Mouse (Mus musculus) midbrain, embryonic 11.5 days (tissue): Measurements from ENCODE around the gene Neu1. TPM values are rescaled to one million over a fixed set of nuclear protein-coding genes. Genes with fewer than 3 reads are reported as not detected.

Experiments used
- ATAC-seq: fragments of 200-750 bp; cut with Nextera tagmentation; 2 replicates; pipeline ENCODE4 v1.8.0; 2017; ENCODE audit warnings: moderate TSS enrichment, moderate library complexity; ENCODE audit not compliant: low FRiP score
- DNase-seq: peaks from one replicate; pipeline ENCODE4 v3.0.0; 2015; ENCODE audit warnings: low spot score; ENCODE audit errors: missing footprints
- H3K27ac ChIP-seq: fragments of 300-500 bp; sonication (generic); 2 replicates; pipeline ENCODE4 v1.5.1; 2014; ENCODE audit warnings: low read depth, low read length
- H3K27me3 ChIP-seq: fragments of 300-500 bp; sonication (generic); 2 replicates; pipeline ENCODE4 v1.6.1; 2014; ENCODE audit warnings: mild to moderate bottlenecking, low read length, moderate library complexity, mixed read lengths; ENCODE audit not compliant: control insufficient read depth, insufficient read depth
- H3K36me3 ChIP-seq: fragments of 300-500 bp; sonication (generic); 2 replicates; pipeline ENCODE4 v1.6.1; 2014; ENCODE audit warnings: mild to moderate bottlenecking, low read length, moderate library complexity, mixed read lengths; ENCODE audit not compliant: control insufficient read depth, insufficient read depth
- H3K4me1 ChIP-seq: fragments of 300-500 bp; sonication (generic); 2 replicates; pipeline ENCODE4 v1.6.1; 2014; ENCODE audit warnings: low read length; ENCODE audit not compliant: control insufficient read depth, insufficient read depth
- H3K4me2 ChIP-seq: fragments of 300-500 bp; sonication (generic); 2 replicates; pipeline ENCODE4 v1.6.1; 2014; ENCODE audit warnings: mild to moderate bottlenecking, moderate library complexity
- H3K4me3 ChIP-seq: fragments of 300-500 bp; sonication (generic); 2 replicates; pipeline ENCODE4 v1.5.1; 2014; ENCODE audit warnings: low read depth, low read length
- H3K9ac ChIP-seq: fragments of 300-500 bp; sonication (generic); 2 replicates; pipeline ENCODE4 v1.6.1; 2014; ENCODE audit warnings: low read length
- H3K9me3 ChIP-seq: fragments of 300-500 bp; sonication (generic); 2 replicates; pipeline ENCODE4 v1.6.1; 2016; ENCODE audit warnings: low read length; ENCODE audit not compliant: control insufficient read depth
- WGBS: fragments of 180-500 bp; shearing (Covaris S2); extraction: QIAGEN DNeasy Blood & Tissue Kit; methylation state at CpG from one replicate; pipeline ENCODE4 v1.1.7; 2014; 5-methylcytosine and 5-hydroxymethylcytosine counted together
- polyA plus RNA-seq: library from polyadenylated mRNA; unstranded; fragments of >200 nt; fragmentation: Nextera tagmentation; extraction: Ambion mirVana; gene quantifications from 2 replicates; pipeline ENCODE4 v1.2.1, GENCODE M21; 2014

Neu1 gene
- polyA plus RNA-seq, 1 experiment from 2014 or later = 12.3 TPM

DNA sequence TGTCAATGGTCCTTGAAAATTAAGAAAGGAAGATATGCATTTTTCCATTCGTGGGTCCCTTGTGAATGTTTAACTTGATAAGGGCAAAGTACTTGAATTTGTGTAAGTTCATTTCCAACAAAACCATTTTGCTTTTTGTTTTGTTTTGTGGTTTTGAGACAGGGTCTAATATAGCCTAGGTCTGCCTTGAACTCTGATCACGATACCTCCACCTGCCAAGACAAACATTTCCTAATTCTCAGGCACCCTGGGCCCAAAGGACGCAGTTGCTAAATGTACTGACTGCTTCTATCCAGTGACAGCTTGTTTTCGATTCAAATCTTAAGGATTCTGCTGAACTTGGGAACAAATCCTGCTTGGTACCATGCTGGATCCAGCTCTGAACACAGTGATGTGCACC is 48.6 kb downstream of the Neu1 start:
- no peak overlapping the region for H3K4me3 ChIP-seq
- H3K27ac ChIP-seq = no peak overlapping the region
- H3K9me3 ChIP-seq = no peaks in the 10 kb centered on the region
- 94% methylated on average over 4 of the region's 4 CpGs for WGBS
- DNase-seq = no peak
- no peak overlapping the region for H3K4me2 ChIP-seq
- peaks cover 15% of the 10 kb centered on the region for H3K4me1 ChIP-seq
- H3K9ac ChIP-seq = no peak overlapping the region
- no peaks in the 10 kb centered on the region for H3K36me3 ChIP-seq
- no peak for ATAC-seq
- H3K27me3 ChIP-seq = no peaks in the 10 kb centered on the region

GRCm38 (mm10) chr17:34980655-34981054 is 49.6 kb downstream of the Neu1 start:
- peak overlapping the region; percentile 95 for H3K9ac ChIP-seq
- peak overlapping the region; percentile 94 for H3K4me3 ChIP-seq
- DNase-seq (peak; percentile 87), ATAC-seq (no peak)
- peak overlapping the region; percentile 87 for H3K4me2 ChIP-seq
- no peaks in the 10 kb centered on the region for H3K27me3 ChIP-seq
- H3K9me3 ChIP-seq = no peaks in the 10 kb centered on the region
- H3K4me1 ChIP-seq = peaks cover 15% of the 10 kb centered on the region
- 30% methylated on average over 2 of the region's 2 CpGs for WGBS
- peaks cover under 1% of the 10 kb centered on the region; the same call in 1 of the 2 replicates for H3K36me3 ChIP-seq
- H3K27ac ChIP-seq = no peak overlapping the region; the same call in 1 of the 2 replicates

DNA sequence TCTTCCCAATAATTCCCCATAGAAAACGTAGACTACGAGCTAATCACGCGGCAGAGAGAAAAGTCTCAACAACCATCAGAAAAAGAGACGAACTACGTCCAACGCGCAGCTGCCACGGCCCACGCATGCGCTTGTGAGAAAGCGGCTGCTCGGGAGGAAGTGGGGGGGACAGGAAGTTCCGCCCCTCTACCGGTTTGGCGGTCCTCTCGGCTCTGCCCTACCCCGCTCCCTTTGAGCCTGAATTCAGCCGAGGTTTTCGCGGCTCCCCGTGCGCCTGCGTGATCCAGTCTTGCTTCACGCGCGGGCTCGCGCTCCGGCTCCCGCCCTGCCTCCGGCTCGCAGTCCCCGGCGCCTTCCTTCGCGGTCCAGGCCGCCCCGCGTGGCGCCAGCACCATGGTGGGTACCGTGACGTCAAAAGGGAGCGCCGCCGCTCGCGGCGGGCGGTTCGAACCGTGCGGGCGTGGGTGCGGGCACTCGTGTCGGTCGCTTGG is 50.7 kb downstream of the Neu1 start, which contains the start of gene Lsm2:
Gene Lsm2, plus strand, starts transcription at position 173 of the 491 bp plus-strand sequence.
- Histone ChIP-seq H3K4me1 (peaks cover 15% of the 10 kb centered on the region), H3K4me3 (peak within 1 kb of the TSS; percentile 94), H3K9me3 (no peaks in the 10 kb centered on the region), H3K9ac (peak within 1 kb of the TSS; percentile 95), H3K27me3 (no peaks in the 10 kb centered on the region), H3K4me2 (peak within 1 kb of the TSS; percentile 87), H3K36me3 (peaks cover 8% of the 10 kb centered on the region; the same call in 1 of the 2 replicates), H3K27ac (peak within 1 kb of the TSS; percentile 90)
- under 1% methylated on average over 58 of the region's 58 CpGs for WGBS
- peak; percentile 99 for DNase-seq
- peak; percentile 96 for ATAC-seq

DNA sequence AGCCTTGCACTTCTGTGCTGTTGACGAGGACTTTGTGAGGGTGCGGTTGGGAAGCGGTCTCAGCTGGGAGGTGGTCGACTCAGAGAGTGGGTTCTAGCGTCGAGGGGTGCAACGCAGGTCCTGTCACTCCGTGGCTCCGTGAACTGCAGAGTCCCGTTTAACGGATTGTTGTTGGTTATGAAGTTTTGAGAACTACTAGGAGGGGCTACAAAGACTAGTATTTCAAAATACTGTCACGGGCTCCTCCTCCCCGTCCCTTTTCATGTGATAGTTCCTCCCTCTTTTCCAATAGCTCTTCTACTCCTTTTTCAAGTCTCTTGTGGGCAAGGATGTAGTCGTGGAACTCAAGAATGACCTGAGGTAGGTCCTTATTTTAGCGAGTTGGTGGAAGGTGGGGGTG is 51.3 kb downstream of the Neu1 start:
- H3K9me3 ChIP-seq = no peaks in the 10 kb centered on the region
- WGBS = under 1% methylated on average over 15 of the region's 15 CpGs
- peaks cover 15% of the 10 kb centered on the region for H3K4me1 ChIP-seq
- ATAC-seq (peak; percentile 36; the same call in 1 of the 2 replicates), DNase-seq (no peak)
- H3K36me3 ChIP-seq = peaks cover 8% of the 10 kb centered on the region; the same call in 1 of the 2 replicates
- H3K27me3 ChIP-seq = no peaks in the 10 kb centered on the region
- peak overlapping the region; percentile 95 for H3K9ac ChIP-seq
- H3K4me2 ChIP-seq = peak overlapping the region; percentile 87
- H3K27ac ChIP-seq = peak overlapping the region; percentile 90
- H3K4me3 ChIP-seq = peak overlapping the region; percentile 94

DNA sequence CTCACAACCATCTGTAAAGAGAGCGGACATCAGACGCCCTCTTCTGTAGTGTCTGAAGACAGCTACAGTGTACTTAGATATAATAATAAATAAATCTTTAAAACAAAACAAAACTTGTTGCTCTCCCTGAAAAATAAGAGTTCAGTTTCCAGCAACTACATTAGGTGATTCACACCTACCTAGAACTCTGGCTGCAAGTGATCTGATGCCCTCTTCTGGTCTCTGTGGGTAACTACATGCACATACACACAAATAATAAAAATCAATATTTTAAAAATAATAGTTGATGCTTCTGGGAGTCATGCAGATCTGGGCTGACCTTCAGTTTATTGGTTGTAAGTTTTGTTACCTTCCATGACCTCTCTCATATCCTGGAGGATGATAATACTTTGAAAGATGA is 53.2 kb downstream of the Neu1 start:
- Histone ChIP-seq H3K9ac (no peak overlapping the region), H3K36me3 (peaks cover 8% of the 10 kb centered on the region; the same call in 1 of the 2 replicates), H3K4me1 (peaks cover 15% of the 10 kb centered on the region), H3K27ac (no peak overlapping the region), H3K27me3 (no peaks in the 10 kb centered on the region), H3K4me3 (no peak overlapping the region), H3K4me2 (no peak overlapping the region), H3K9me3 (no peaks in the 10 kb centered on the region)
- DNase-seq (no peak), ATAC-seq (no peak)
- WGBS = 86% methylated on average over 2 of the region's 2 CpGs

Other genes with a start within 250 kb of the Neu1 start
- gene C4b, start 187.4 kb upstream of the Neu1 start, polyA plus RNA-seq = not detected in 2 replicates
- not detected in 2 replicates for gene Cyp21a1, start 126.7 kb upstream of the Neu1 start, polyA plus RNA-seq
- 20.2 and 21.5 TPM in 2 replicates for gene Stk19, start 94.3 kb upstream of the Neu1 start, polyA plus RNA-seq
- gene Dxo, start 94.2 kb upstream of the Neu1 start, polyA plus RNA-seq = 60.7 and 64.8 TPM in 2 replicates
- gene Skiv2l, start 81.0 kb upstream of the Neu1 start, polyA plus RNA-seq = 30.7 and 36.2 TPM in 2 replicates
- gene Nelfe, start 80.9 kb upstream of the Neu1 start, polyA plus RNA-seq = 117 and 125 TPM in 2 replicates
- gene Cfb, start 68.7 kb upstream of the Neu1 start, polyA plus RNA-seq = 1.6 and 1.9 TPM in 2 replicates
- 2.5 and 2.9 TPM in 2 replicates for gene Zbtb12, start 51.8 kb upstream of the Neu1 start, polyA plus RNA-seq
- 0.05 and 0.15 TPM in 2 replicates for gene Gm20547, start 49.2 kb upstream of the Neu1 start, polyA plus RNA-seq
- 0.83 and 1.5 TPM in 2 replicates for gene C2, start 33.0 kb upstream of the Neu1 start, polyA plus RNA-seq
- 56.9 and 60.5 TPM in 2 replicates for gene Ehmt2, start 32.8 kb upstream of the Neu1 start, polyA plus RNA-seq
- gene Slc44a4, start 16.8 kb upstream of the Neu1 start, polyA plus RNA-seq = not detected in 2 replicates
- 0.08 and 0.26 TPM in 2 replicates for gene Hspa1b, start 28.0 kb downstream of the Neu1 start, polyA plus RNA-seq
- gene Gm20481, start 38.7 kb downstream of the Neu1 start, polyA plus RNA-seq = not detected in 2 replicates
- gene Hspa1a, start 40.9 kb downstream of the Neu1 start, polyA plus RNA-seq = 0.59 and 1.2 TPM in 2 replicates
- gene Hspa1l, start 41.5 kb downstream of the Neu1 start, polyA plus RNA-seq = 1.4 and 2.0 TPM in 2 replicates
- 213 and 234 TPM in 2 replicates for gene Lsm2, start 50.6 kb downstream of the Neu1 start, polyA plus RNA-seq
- gene Vars, start 69.7 kb downstream of the Neu1 start, polyA plus RNA-seq = 76.1 and 81.2 TPM in 2 replicates
- 0.07 TPM in 1 of 2 replicates, not detected in the other for gene Vwa7, start 85.3 kb downstream of the Neu1 start, polyA plus RNA-seq
- 5.3 and 7.3 TPM in 2 replicates for gene Sapcd1, start 96.8 kb downstream of the Neu1 start, polyA plus RNA-seq
- gene Msh5, start 115.5 kb downstream of the Neu1 start, polyA plus RNA-seq = 5.0 and 5.2 TPM in 2 replicates
- 73.8 and 83.9 TPM in 2 replicates for gene Clic1, start 118.7 kb downstream of the Neu1 start, polyA plus RNA-seq
- gene Ddah2, start 127.8 kb downstream of the Neu1 start, polyA plus RNA-seq = 614 and 653 TPM in 2 replicates
- gene Ly6g6c, start 134.1 kb downstream of the Neu1 start, polyA plus RNA-seq = not detected in 2 replicates
- 0.76 and 0.89 TPM in 2 replicates for gene Mpig6b, start 134.9 kb downstream of the Neu1 start, polyA plus RNA-seq
- gene Ly6g6e, start 145.6 kb downstream of the Neu1 start, polyA plus RNA-seq = not detected in 2 replicates
- 0.97 and 1.5 TPM in 2 replicates for gene Ly6g6d, start 146.8 kb downstream of the Neu1 start, polyA plus RNA-seq
- gene Ly6g6f, start 154.4 kb downstream of the Neu1 start, polyA plus RNA-seq = 0.28 and 0.74 TPM in 2 replicates
- gene Abhd16a, start 158.0 kb downstream of the Neu1 start, polyA plus RNA-seq = 40.5 and 45.2 TPM in 2 replicates
- not detected in 2 replicates for gene Ly6g5c, start 177.0 kb downstream of the Neu1 start, polyA plus RNA-seq
- 0.86 and 1.2 TPM in 2 replicates for gene Ly6g5b, start 184.2 kb downstream of the Neu1 start, polyA plus RNA-seq
- 24.4 and 26.3 TPM in 2 replicates for gene Gpank1, start 190.2 kb downstream of the Neu1 start, polyA plus RNA-seq
- gene Csnk2b, start 190.8 kb downstream of the Neu1 start, polyA plus RNA-seq = 293 and 299 TPM in 2 replicates
- 7.1 and 8.1 TPM in 2 replicates for gene D17H6S53E, start 195.1 kb downstream of the Neu1 start, polyA plus RNA-seq
- 0.37 and 0.45 TPM in 2 replicates for gene Apom, start 200.8 kb downstream of the Neu1 start, polyA plus RNA-seq
- 96.0 and 104 TPM in 2 replicates for gene Bag6, start 203.9 kb downstream of the Neu1 start, polyA plus RNA-seq
- gene Prrc2a, start 233.6 kb downstream of the Neu1 start, polyA plus RNA-seq = 138 and 153 TPM in 2 replicates
- 7.8 and 8.4 TPM in 2 replicates for gene Aif1, start 244.8 kb downstream of the Neu1 start, polyA plus RNA-seq